Mouse (Mus musculus): Measurements from ENCODE around the gene Rnf224.
A peak's percentile ranks its signal among the peaks of the same experiment; 100 is the strongest.

The Rnf224 gene

DNA sequence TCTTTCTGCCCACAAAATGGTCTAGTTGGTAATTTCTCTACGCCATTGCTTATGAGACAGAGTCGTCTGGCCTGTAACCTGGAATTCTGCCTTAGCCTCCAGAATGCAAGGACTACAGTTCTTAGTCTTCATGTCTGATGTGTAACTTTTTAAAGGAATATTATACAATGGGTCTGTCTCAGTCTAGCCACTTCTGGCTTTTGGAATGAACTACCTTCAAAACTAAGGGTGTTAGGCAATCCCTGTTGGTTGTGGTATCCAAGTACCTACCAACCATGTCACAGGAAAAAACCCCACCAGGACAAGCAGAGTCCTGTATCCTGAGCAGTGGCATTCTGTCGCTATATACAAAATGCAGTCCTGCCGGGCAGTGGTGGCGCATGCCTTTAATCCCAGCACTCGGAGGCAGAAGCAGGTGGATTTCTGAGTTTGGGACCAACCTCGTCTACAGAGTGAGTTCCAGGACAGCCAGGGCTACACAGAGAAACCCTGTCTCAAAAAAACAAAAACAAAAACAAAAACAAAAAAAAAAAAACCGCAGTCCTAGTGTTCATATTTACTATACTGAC lies 10.7 kb downstream of the Rnf224 start:
- no peak for DNase-seq

DNA sequence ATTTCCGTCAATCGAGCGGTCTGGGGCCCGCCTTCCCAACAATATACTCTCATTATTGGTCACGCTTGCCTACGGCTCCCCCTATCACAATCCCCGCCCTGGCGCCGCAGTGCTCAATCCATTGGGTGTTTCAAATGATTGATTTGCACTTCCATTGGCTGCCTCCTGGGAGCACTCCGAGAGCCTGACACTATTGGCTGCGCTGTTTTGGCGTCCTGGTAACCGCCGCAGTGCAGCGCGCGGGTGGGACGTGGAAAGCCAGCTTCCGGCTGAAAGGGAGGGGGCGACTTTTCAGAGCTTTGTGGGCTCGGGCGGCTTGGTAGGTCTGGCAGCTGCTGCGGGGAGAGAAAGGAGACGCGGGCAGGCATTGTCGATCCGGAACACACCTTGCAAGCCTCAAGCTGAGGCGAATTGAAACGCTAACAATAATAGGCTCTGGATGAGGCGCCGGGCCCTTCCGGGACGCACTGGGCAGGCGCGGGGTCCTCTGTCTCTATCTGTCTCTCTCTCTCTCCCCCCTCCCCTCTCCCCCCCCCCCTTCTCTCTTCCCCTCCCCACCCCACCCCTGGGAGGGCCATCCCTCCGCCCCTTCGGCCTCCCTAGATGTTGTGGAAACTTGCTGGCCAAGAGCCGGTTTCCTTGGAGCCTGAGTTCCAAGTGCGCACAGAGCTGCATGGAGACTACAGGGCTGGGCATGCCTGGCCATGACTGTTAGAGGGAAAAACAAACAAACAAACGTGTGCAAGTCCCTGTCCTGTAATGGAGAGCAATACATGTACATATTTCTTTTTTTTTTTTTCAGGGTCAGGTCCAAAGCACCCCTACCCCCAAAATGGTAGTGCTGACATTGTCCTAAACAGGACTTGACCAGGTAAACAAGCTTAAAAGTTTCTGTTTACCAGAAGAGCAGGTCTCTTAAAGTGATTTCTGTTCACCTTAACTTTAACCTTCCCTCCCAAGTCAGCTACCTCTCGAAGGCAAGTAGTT lies 11.5 kb downstream of the Rnf224 start:
- peak; percentile 96 for DNase-seq

DNA sequence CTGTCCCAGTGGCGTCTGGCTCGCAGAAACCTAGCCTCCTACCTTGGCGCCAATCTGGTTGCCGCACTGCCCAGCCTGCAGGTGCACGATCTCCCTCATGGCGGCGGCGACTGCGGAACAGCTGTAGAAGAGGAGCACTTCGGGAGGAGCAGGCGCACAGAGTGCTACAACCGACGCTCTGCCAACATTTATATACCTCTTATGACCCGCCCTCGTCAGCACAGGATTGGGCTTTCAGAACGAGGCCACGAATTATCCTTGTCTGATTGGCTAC lies 12.2 kb downstream of the Rnf224 start, which contains the start of gene Tubb4b:
Tubb4b (minus strand) TSS at position 211 of the 274 bp plus-strand sequence.
- no peak for DNase-seq

DNA sequence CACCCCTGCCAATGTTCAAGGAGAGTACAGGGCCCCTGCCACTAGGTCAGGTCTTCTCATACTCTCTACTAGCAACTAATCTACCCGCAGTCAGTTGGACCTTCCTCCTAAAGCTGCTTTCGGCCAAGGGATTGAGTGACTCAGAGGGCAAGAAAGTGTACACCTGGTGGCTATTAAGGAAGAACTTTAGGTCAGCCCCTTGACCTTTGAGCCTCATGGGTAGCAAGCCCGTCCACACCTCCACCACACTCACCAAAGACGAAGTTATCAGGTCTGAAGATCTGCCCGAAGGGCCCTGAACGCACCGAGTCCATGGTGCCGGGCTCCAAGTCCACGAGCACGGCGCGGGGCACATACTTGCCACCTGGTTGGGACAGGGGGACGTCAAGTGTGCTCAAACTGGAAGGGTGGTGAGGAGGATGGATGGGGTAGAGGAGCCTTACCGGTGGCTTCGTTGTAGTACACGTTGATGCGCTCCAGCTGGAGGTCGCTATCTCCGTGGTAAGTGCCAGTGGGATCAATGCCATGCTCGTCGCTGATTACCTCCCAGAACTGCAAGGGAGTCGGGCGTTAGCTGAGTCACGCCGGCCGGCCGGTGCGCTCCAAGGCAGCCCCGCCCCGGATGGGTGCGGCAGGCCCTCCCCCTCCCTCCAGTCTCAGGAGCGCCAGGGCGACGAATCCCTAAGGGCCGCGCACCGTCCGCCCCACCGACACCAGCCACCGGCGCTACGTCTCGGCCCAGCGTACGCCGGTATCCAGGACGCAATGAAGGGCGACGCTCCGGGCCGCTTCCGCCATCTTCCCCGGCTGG lies 12.7 kb downstream of the Rnf224 start:
- peak; percentile 87 for DNase-seq

DNA sequence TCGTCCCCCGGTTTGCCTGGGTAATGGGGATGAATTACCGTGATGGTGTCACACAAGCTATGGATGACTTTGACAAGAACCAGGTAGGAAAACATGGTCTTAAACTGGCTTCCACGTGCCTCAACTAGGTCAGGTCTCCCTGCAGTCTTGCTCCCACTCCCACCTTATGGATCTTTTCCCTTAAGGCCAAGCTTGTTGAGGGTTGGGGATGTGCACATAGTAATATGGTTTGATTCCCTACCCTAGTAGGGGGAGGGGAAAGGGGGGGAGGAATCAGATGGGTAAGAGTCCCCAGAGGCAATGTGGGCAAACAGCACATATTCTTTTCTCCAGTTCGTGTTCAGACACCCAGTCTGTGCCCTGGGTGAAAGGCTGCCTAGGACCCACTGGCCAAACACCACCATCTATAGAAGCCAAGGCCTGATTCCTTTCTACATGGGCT lies 15.2 kb downstream of the Rnf224 start:
- no peak for DNase-seq

DNA sequence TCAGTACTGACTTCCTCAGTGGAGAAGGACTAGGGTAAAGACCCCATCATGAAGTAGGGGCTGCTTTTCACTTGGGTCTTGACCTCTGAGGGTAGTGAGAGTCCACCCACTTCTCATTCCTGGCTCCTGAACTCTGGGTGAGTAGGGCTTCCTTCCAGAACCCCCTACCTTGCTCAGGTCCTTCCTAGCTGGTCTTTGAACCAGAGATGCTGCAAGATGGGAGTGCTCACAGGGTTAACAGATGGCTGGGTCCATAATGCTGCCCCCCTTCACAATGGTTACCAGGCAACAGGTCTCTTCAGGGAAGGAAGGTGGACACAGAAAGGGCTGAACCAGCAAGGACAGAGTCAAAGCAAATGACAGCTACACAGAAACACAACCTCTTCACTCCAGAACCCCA lies 18.1 kb downstream of the Rnf224 start, which contains the start of gene Fam166a:
Fam166a (plus strand) TSS at position 301 of the 400 bp plus-strand sequence.
- no peak for DNase-seq

DNA sequence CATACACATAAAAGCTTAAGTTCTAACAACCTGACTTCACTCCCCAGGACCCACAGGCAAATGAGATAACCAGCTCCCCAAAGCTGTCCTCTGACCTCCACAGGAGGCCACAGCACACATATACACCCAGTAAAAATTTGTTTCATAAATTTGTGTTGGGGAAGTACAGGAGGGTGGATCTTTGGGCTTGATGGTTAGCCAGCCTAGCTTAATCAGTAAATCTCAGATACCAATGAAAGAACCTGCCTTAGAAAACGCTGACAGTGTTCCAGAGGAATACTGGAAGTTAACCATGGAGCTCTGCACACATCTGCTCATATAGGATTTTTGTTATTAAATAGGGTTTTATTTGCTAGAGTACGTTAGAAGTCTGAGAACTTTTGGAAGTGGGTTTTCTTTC lies 18.9 kb downstream of the Rnf224 start:
- no peak for DNase-seq

DNA sequence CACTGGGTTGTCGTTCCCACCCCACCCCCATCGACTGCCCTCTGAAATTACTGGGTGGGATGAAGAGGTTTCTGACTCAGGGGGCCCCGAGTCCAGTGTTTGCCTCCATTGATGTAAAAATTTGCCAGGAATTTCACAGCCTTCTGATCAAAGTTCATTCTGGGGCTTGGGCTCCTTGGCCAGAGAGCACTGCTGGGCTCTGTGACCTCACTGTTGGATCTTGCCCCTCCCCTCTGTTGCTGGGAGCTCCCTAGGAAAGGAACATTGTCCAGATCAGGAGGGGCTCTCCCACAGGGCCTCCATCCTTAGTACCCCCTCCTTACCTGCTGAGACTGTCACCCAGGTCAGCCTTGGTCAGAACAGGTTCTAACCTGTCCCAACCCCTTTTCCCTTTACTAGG lies 22.1 kb downstream of the Rnf224 start, which contains the start of gene Stpg3:
Stpg3 (minus strand) TSS at position 194 of the 400 bp plus-strand sequence.
- no peak for DNase-seq

DNA sequence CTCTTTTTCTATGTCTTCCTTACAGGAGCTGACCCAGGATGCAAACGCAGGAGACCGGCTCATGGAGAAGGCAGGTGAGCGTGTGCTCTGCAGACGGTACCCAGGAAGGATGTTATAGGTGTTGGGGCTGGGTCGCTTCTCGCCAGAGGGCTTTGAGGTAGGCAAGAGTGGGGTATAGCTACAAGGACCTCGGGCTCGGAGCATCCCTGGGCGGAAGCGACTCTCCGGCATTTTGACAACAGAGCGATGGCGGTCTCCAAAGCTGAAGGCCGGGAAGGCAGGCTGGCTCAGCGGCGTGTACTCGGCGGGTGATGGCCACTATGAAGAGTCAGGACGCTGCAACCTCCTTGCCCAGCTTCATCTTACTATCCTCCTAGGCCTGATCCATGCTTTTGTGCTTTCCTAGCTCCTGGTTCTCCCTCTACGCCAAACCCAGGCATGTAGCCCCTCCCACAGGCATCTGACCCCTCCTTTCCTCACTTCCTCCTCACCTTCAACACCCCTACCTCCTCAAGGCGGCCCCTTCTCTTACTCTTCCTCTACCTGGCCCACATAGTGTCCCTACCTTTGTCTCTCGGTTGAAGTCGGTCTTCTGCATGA lies 23.2 kb downstream of the Rnf224 start:
- no peak for DNase-seq

DNA sequence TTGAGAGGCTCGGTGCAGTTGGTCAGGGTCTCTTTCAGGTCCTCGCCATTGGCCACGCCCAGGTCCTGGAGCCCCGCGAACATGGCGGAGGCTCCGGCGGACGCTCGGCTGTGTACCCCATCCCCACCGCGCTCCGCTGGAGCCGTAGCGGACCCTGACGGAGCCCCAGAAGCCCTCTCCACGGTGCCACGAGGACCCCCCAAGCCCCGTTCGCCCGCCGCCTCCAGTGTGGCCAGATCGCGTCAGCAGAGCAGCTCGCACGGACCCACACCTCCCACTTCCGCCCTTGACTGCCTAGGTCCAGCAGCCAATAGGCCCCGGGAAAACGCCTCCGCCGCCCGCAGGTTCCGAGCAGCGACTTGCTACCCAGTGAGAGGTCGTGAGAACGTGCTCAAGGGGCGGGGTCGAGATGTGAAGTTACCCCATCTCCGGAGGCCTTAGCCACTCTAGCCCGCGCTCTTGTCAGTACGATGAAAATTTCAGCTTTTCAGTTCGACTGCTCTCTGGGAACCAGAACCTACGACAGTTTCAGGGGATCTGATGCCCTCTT lies 25.4 kb downstream of the Rnf224 start, which contains the start of gene Nelfb:
Nelfb (minus strand) TSS at position 369 of the 550 bp plus-strand sequence.
- DNase-seq, result peak; percentile 92

DNA sequence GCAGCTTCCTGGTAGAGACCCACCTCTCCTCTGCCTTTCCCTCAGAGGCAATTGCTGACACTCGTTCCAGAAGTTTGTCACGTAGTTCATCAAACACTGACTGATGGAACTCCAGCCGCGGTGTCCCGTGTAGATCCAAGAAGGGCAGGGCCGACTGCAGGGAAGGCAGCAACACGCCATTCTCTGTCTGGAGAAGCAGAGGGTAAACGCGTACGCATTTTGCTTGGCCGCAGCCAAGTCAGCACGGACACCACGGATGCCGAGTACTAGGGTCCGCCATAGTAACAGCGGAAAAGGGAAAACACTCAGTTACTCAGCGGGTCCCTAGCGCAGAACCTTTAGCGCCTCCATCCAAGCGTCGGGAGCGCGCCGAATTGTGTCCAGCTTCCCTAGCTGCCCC lies 25.9 kb downstream of the Rnf224 start:
- no peak for DNase-seq

DNA sequence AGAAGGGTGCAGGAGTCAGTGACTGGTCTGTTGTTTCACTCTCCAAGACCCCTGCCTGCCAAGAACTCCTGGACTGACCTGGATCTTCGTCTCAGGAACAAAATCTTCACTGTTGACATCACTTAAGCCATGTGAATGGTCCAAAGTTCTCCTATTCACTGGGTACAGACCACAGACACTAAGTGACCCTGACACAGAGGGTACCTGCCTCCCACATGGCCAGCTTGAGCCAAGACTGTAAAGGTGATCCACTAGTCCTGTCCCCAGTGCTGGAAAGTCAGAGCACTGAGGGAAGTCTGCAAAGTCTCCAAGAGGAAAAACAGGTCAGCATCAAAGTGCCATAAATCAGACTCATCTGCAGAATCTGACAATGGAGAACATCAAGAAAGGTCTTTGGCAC lies 29.0 kb downstream of the Rnf224 start:
- no peak for DNase-seq

DNA sequence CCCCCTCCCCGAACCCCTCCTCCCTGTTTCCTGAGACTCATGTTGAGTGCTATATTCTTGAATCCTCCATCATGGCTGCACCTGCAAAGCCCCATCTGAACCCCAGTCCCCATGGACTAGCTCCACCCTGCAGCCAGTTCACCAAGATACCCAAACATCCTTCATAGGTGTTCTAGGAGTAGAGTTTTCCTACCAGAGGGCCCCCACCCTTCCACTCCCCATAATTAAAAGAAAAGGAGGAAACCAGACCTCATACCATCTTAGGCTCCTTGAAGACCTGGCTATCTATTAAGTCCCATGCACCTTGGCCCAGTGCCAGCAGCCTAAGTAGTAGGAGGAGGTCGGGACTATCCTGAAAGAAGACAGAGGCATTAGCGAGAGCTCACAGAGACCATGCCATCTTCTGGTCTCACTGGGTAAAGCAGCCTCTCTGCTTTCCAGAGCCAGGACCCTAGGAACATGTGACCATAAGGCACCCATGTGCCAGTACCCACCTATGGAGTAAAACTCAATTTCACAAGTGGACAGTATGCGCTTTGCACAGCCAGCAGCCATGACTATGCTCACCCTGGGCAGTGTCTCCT lies 32.9 kb downstream of the Rnf224 start:
- DNase-seq, result peak; percentile 19

DNA sequence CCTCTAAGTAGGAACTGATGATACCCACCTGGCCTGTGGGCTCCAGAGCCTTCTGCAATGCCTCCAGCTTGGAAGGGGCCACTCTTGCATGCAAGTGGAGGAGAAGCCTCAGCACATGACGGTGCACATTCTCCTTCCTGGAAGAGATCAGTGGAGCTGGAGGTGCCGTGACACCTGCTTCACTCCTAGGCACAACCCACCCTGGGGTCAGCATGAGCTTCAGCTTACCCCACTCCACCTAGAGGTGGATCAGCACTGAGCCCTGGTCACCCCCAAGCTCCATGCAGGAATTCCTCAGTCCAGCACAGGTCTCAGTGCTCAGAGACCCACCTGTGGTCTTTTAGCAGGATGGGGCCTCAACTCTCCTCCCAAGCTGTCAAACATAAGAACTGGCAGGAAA lies 36.0 kb downstream of the Rnf224 start:
- no peak for DNase-seq

DNA sequence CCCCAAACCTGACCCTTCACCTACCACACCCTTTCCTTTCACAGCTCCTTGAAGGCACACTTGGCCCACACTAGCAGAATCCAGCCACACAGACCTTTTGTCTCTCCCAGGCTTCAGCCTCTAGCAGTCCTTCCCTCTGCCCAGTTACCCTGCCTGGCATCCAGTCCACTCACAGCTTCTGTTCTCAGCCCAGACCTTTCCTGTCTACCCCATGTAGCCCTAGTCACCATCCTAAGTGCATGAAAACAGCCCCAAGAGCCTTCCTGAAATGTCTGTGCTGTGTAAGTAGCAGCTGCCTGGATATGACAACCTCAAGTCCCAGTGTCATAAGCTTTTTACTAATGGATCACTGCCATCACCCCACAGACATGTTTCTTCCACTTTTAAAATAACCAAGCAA lies 38.6 kb downstream of the Rnf224 start:
- DNase-seq, result no peak

DNA sequence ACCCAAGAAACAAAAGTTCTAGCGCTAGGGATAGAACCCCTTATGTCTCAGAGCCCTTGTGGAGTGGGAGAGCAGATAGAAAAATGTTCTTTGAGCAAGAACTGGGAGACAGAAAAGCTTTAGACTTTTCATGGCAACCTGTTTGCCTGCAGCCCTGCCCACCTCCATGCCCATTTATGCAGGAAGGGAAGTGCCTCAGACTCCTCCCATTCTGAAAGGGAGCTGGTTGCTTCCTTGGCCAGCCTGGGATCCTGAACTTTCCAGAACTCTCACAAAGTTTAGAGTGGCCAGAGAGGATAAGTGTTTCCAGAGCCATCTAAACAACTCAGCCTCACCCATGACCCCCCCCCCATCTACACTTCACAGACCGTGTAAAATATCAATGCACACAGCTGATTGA lies 39.4 kb downstream of the Rnf224 start:
- DNase-seq, result peak; percentile 24

DNA sequence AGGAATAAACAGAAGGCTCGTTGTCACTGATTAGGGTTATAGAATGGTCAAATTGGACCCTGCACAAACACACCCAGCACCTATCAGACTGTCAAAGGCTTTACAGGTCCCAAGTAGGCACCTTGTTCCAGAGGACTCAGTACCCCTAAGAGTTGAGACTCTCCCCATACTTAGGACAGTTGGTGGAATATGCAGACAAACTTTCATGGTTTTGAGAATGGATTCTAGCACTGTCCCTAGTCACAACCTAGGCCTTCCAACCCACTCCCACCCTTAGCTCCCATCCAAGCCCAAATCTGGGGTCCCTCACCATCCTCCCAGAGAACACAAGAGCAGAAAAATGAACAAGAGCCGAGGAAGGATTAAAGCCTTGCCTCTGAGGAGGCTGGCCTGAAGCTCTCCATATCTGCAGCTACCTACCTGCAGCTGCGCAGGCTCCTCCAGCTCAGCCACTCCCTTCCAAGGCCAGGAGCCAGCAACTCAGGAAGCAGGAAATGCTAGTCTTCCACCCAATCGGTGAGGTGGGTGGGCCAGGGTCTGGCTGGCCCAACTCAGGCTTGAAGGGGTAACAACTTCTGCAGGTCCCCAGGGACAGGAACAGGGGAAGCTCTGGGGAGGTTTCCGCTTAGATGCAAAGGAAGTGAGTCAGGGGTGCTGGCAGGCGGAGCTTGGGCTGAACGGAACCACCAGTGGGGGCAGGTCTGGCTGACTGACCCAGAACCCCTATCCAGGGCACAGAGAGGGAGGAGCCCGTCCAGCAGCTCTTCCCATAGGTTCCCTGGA lies 40.2 kb downstream of the Rnf224 start, which contains the start of gene Tor4a:
Tor4a (minus strand) TSS at position 715 of the 783 bp plus-strand sequence.
- DNase-seq, result peak; percentile 79

DNA sequence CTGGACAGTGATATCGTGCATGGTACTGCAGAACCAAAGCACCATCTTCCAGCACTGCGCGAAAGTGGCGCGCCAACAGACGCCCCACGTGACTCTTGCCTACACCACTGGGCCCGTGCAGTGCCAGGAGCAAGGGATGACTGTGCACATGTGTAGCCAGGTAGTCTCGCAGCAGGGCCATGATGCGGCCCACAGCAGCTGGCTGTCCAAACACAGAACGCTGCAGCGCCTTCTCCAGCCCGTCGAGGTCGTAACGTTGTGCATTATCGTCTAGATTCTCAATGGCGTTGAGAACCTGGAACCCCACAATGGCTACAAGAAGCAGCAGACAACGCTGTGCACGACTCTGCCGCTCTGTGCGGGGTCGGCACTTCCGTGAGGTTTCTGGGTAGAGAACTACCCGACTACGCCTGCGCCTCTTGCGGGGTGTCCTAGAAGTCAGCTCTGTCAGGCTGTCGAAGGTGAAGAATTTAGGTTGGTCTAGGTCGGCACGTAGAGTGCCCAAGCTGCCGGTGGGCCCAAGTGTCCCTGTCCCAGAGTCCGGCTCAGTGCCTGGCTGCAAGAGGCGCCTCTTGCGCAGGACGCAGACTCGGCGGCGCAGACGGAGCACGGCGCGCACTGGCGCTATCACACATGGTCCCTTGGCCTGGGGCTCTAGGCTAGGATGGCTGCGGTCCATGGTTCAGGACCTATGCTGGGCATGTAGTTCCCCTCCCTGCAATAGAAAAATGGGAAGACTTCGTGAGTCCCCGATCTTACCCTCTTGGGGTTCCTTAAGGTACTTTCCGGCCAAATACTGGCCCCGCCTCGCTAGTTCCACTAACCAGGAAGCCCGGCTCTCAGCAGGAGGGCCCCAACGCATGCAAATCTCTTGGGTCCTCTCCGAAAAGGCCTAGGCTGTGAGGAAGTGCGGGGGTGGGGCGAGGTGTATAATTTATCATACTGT lies 41.1 kb downstream of the Rnf224 start:
- DNase-seq, result peak; percentile 77

DNA sequence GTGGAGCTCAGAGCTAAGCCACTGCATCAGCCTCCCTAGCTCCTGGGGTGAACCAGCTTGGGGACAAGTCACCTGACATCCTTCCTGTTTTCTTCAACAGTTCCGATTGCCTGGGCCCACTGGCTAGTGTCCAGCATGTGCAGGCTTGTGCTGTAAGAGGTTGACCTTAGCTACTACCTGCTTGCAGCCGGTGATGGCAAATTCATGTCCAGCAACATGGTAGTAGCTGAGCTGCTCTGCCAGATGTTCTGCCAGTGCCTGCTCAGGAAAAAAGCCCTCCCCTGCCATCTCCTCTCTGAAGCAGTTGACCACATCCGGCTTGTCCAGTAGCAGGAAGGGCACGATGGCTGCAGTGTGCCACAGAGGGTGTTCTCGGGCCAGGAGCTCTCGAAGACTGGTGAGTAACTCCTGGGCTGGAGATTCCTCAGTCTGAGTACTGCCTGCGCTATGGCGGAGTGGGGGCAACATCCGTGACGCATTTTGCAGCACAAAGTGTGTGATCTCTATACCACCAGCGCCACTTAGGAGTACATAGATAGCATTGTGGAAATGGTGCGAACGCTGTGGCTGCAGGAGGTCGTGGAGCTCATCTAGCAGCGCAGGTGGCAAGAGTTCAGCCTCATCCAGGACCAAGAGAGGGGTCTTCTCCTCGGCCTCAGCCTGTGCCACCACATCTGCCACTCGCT lies 42.0 kb downstream of the Rnf224 start:
- peak; percentile 23 for DNase-seq
